In genomic region chr6:36858258-36859041, GRCm38 (mm10) we compare ENCODE assay signal across 15 mouse cellular contexts. TPM values are rescaled to one million over a fixed set of nuclear protein-coding genes. Genes with fewer than 3 reads are reported as not detected.
DNase-seq lines count a peak whose midpoint lies in the region; ATAC-seq and TF ChIP-seq lines count a peak whose summit lies in the region.
"Had no signal": no experiment of that assay in that cellular context is flagged by ENCODE, and none has a peak within 500 bp of the region (broad histone marks: within the 10 kb centered on the region; RNA-seq: fewer than 3 reads in every experiment).

No protein-coding gene starts in this region.

- TF ChIP-seq CTCF in forebrain, postnatal 0 days (IDR thresholded peaks at IDR 0.05; ENCODE audit: low read depth) = peak; percentile 21

- DNase-seq in heart, adult 11 months = no peak
- peak; percentile 59 for DNase-seq in embryo, embryonic 10 days (ENCODE audit: low spot score)
- peak; percentile 11 for DNase-seq in forebrain, postnatal 0 days
- DNase-seq in layer of hippocampus, adult 11-12 months (ENCODE audit: low spot score) = no peak
- no peak for DNase-seq in left cerebral cortex, postnatal 36 days (ENCODE audit: low spot score in 2 of 2)
- DNase-seq: B cell, adult 2 months; gastrocnemius, postnatal 14 days; kidney, adult 2 months; right cerebral cortex, postnatal 25 days; thymus, postnatal 14 days had no signal

- H3K4me3 ChIP-seq in heart, embryonic 15.5 days = no peak overlapping the region
- no peak overlapping the region for H3K4me3 ChIP-seq in forebrain, postnatal 0 days (ENCODE audit: low read depth, low read length)
- H3K4me3 ChIP-seq in midbrain, embryonic 13.5 days (replicated peaks) = no peak overlapping the region
- H3K4me3 ChIP-seq: limb, embryonic 13.5 days; megakaryocyte, embryonic 14.5 days had no signal

- no peak for ATAC-seq in heart, embryonic 15.5 days (replicated peaks; ENCODE audit: insufficient number of reproducible peaks, insufficient read depth, low FRiP score, low read depth)
- peak; percentile 53 for ATAC-seq in forebrain, postnatal 0 days
- ATAC-seq in midbrain, embryonic 13.5 days = peak; percentile 71
- no peak for ATAC-seq in erythroblast, adult 5-6 weeks (replicated peaks; ENCODE audit: low FRiP score, poor library complexity, severe bottlenecking)

- peak overlapping the region; percentile 37 for H3K27ac ChIP-seq in heart, embryonic 15.5 days
- peak overlapping the region; percentile 42; the same call in 1 of the 2 replicates for H3K27ac ChIP-seq in forebrain, postnatal 0 days (ENCODE audit: low read depth, low read length)
- H3K27ac ChIP-seq in midbrain, embryonic 13.5 days = peak overlapping the region; percentile 81

- no peaks in the 10 kb centered on the region for H3K27me3 ChIP-seq in heart, embryonic 15.5 days
- no peaks in the 10 kb centered on the region for H3K27me3 ChIP-seq in forebrain, postnatal 0 days (ENCODE audit: insufficient read depth, low read length)
- H3K27me3 ChIP-seq in midbrain, embryonic 13.5 days = no peaks in the 10 kb centered on the region
- H3K27me3 ChIP-seq: limb, embryonic 13.5 days; megakaryocyte, embryonic 14.5 days had no signal

- 87% methylated on average over 3 of the region's 3 CpGs for WGBS in heart, embryonic 15.5 days
- 30% methylated on average over 3 of the region's 3 CpGs for WGBS in forebrain, postnatal 0 days
- 21% methylated on average over 3 of the region's 3 CpGs for WGBS in midbrain, embryonic 13.5 days

- H3K9ac ChIP-seq in heart, embryonic 15.5 days = no peak overlapping the region
- H3K9ac ChIP-seq in forebrain, postnatal 0 days = no peak overlapping the region
- no peak overlapping the region for H3K9ac ChIP-seq in midbrain, embryonic 13.5 days (replicated peaks)
- H3K9ac ChIP-seq: limb, embryonic 13.5 days had no signal

- H3K4me1 ChIP-seq in heart, embryonic 15.5 days (replicated peaks) = no peaks in the 10 kb centered on the region
- H3K4me1 ChIP-seq in forebrain, postnatal 0 days (ENCODE audit: insufficient read depth) = 0 out of 2 replicates have a peak, but pooled peaks cover 2% of the 10 kb centered on the region
- peaks cover 20% of the 10 kb centered on the region for H3K4me1 ChIP-seq in midbrain, embryonic 13.5 days (replicated peaks)
- H3K4me1 ChIP-seq: megakaryocyte, embryonic 14.5 days had no signal

- no peak overlapping the region for H3K4me2 ChIP-seq in heart, embryonic 15.5 days
- H3K4me2 ChIP-seq in forebrain, postnatal 0 days (ENCODE audit: low read depth) = no peak overlapping the region
- H3K4me2 ChIP-seq in midbrain, embryonic 13.5 days (replicated peaks) = no peak overlapping the region
- H3K4me2 ChIP-seq: limb, embryonic 13.5 days had no signal

- no peaks in the 10 kb centered on the region for H3K36me3 ChIP-seq in heart, embryonic 15.5 days
- peaks cover 4% of the 10 kb centered on the region; the same call in 1 of the 2 replicates for H3K36me3 ChIP-seq in forebrain, postnatal 0 days (ENCODE audit: insufficient read depth)
- no peaks in the 10 kb centered on the region for H3K36me3 ChIP-seq in midbrain, embryonic 13.5 days
- H3K36me3 ChIP-seq: limb, embryonic 13.5 days had no signal

- H3K9me3 ChIP-seq in heart, embryonic 15.5 days (replicated peaks) = no peaks in the 10 kb centered on the region
- no peaks in the 10 kb centered on the region for H3K9me3 ChIP-seq in forebrain, postnatal 0 days (ENCODE audit: low read length)
- H3K9me3 ChIP-seq in midbrain, embryonic 13.5 days = no peaks in the 10 kb centered on the region
- H3K9me3 ChIP-seq: limb, embryonic 13.5 days had no signal

- intact Hi-C loops in left cerebral cortex, postnatal 36 days (cut with DNase I) = no loop called here

RNA-seq across cellular contexts. Expression of gene Ptn, which starts 48.4 kb away (rescaled TPM):
- polyA plus RNA-seq in heart, embryonic 15.5 days (2015; fragmentation: Nextera tagmentation; extraction: Ambion mirVana) = 354 and 357 TPM in 2 replicates
- 598 and 696 TPM in 2 replicates for total RNA-seq in forebrain, postnatal 0 days (2014; rRNA removed)
- 916 and 1,048 TPM in 2 replicates for polyA plus RNA-seq in forebrain, postnatal 0 days (2015; fragmentation: Nextera tagmentation; extraction: Ambion mirVana)
- polyA plus RNA-seq in midbrain, embryonic 13.5 days (2015; fragmentation: Nextera tagmentation; extraction: Ambion mirVana) = 499 and 584 TPM in 2 replicates
- 100 to 1,000 TPM; 406 to 414 TPM for total RNA-seq in left cerebral cortex, postnatal 36 days (2021)
- not detected in 2 replicates for total RNA-seq in erythroblast, adult 5-6 weeks (2015; ENCODE audit: low replicate concordance)
- not detected in 2 replicates for total RNA-seq in erythroblast, adult 5-6 weeks (2017; ENCODE audit: low replicate concordance)

Comparison
In these comparisons a context has a peak if more than half of its experiments do, and no peak if none do; other contexts are left out.
1. ATAC-seq: peak in forebrain, postnatal 0 days (single experiment) and midbrain, embryonic 13.5 days (single experiment); none in heart, embryonic 15.5 days (single experiment) and erythroblast, adult 5-6 weeks (single experiment).
2. DNase-seq: peak in embryo, embryonic 10 days (single experiment) and forebrain, postnatal 0 days (single experiment); none in heart, adult 11 months (single experiment), layer of hippocampus, adult 11-12 months (single experiment) and left cerebral cortex, postnatal 36 days (0 of 2).
3. RNA of gene Ptn, which starts 48.4 kb away (total RNA-seq): 598 to 696 TPM in forebrain, postnatal 0 days and 406 to 414 TPM in left cerebral cortex, postnatal 36 days; not detected in erythroblast, adult 5-6 weeks; every median in the first group is over 100 times any median in the second.
4. Peak in every context shown above with its lines, with median percentiles within 50 percentile points of each other: H3K27ac ChIP-seq.